Mouse (Mus musculus) Patski (cell line): Measurements from ENCODE around the gene Tbcb. TPM values are rescaled to one million over a fixed set of nuclear protein-coding genes. Genes with fewer than 3 reads are reported as not detected.
"Not testable (repeated sequence)": the region's sequence is repeated elsewhere in the genome, so short reads cannot be mapped to it uniquely, and the experiment has no call there.

Experiments
- ATAC-seq: fragments of 100-300 bp; one replicate; pipeline ENCODE4 v1.8.0; 2021
- CTCF ChIA-PET: fragments of 350-600 bp; sonication (Branson Sonifier 250); formaldehyde crosslinking; loops from one replicate; lab custom pipeline; 2022; ENCODE audit warnings: inconsistent platforms; lab: Charles Lee
- POLR2A ChIA-PET: fragments of 350-600 bp; sonication (Branson Sonifier 250); formaldehyde crosslinking; loops from one replicate; lab custom pipeline; 2022; ENCODE audit warnings: antibody characterized with exemption, inconsistent platforms; lab: Charles Lee
- DNase-seq: peaks from one replicate; pipeline ENCODE4 v3.0.0-alpha.2; 2011; ENCODE audit warnings: low read depth, low spot score
- H3K27me3 ChIP-seq: fragments of 371-371 bp; one replicate; pipeline ENCODE4 v1.5.1; 2021
- CTCF ChIP-seq: fragments of 100-300 bp; IDR thresholded peaks from one replicate; pipeline ENCODE4 v1.5.1; 2021
- in situ Hi-C: fragments of 300-500 bp; cut with MboI; formaldehyde crosslinking; loops from 3 replicates; pipeline ENCODE4 v1.11.1; 2018; ENCODE audit warnings: low pct_unique_long_range_greater_than_20kb, mixed read lengths
- polyA plus RNA-seq: library from polyadenylated mRNA; unstranded; gene quantifications from one replicate; pipeline ENCODE4 v1.2.3, GENCODE M21; 2021

Tbcb gene
- polyA plus RNA-seq, 1 experiment from 2014 or later: 87.4 TPM

- H3K27me3 ChIP-seq: no peaks in the 10 kb centered on the region
- in situ Hi-C loops: no loop called here
- ATAC-seq (no peak), DNase-seq (no peak)
- POLR2A ChIA-PET: no interaction called here
- CTCF ChIA-PET: no interaction called here
- TF ChIP-seq CTCF: no peak
Observed at GRCm38 (mm10) chr7:30224206-30224605, 7.9 kb downstream of the Tbcb start.

- CTCF ChIA-PET: no interaction called here
- no peak for ATAC-seq
- no peak for DNase-seq
- in situ Hi-C loops: no loop called here
- no peak for TF ChIP-seq CTCF
- POLR2A ChIA-PET: no interaction called here
- no peaks in the 10 kb centered on the region for H3K27me3 ChIP-seq
Observed at GRCm38 (mm10) chr7:30222205-30222604, 9.9 kb downstream of the Tbcb start.

DNA sequence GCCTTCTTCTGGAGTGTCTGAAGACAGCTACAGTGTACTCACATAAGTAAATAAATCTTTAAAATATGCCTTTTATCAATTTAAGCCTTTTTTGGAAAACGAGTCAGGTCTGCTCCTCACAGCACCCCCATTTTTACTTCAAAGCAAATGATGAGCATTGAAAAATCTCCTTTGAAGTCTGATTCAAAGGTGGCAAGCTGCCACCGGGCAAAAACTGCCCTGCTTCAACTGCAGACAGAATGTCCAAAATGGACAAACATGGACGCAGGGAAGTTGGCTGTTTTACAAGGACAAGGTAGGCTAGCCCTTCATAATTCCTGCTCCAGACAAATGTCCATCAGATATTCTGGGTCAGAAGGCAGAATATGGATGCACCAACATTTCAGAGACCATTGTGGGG, 10.6 kb downstream of the Tbcb start:
- POLR2A ChIA-PET: no interaction called here
- H3K27me3 ChIP-seq: no peaks in the 10 kb centered on the region
- DNase-seq (no peak), ATAC-seq (no peak)
- TF ChIP-seq CTCF: no peak
- in situ Hi-C loops: no loop called here
- CTCF ChIA-PET: no interaction called here

DNA sequence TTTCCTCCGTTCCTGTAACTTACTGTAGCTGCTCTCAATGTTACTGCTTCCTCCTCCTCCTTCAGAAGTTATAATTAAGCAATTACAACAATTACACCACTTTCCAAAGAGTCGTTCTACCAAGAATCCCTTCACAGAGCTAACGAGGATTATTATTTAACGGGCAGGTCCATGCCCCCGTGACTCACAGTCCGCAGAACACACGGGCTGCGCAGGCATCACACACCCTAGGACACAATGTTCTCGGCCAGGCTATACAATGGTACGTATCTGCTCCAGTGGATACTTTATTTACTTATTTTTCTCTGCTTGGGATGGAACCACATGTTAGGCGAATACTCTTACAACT, 12.1 kb downstream of the Tbcb start:
- DNase-seq: no peak
- ChIA-PET POLR2A (interaction anchor here (1.4 kb wide), 1 partner anchor 15 kb away, joined by 3 read pairs; no protein-coding TSS in a partner anchor), CTCF (interaction anchor here (1.2 kb wide), 2 partner anchors 11 to 16 kb away, joined by 3 to 4 read pairs; no protein-coding TSS in a partner anchor)
- TF ChIP-seq CTCF: no peak
- H3K27me3 ChIP-seq: no peaks in the 10 kb centered on the region
- in situ Hi-C loops: no loop called here
- no peak for ATAC-seq

GRCm38 (mm10) chr7:30219293-30220007, 12.6 kb downstream of the Tbcb start:
- POLR2A ChIA-PET: interaction anchor here (1.4 kb wide), 1 partner anchor 15 kb away, joined by 3 read pairs; no protein-coding TSS in a partner anchor

DNA sequence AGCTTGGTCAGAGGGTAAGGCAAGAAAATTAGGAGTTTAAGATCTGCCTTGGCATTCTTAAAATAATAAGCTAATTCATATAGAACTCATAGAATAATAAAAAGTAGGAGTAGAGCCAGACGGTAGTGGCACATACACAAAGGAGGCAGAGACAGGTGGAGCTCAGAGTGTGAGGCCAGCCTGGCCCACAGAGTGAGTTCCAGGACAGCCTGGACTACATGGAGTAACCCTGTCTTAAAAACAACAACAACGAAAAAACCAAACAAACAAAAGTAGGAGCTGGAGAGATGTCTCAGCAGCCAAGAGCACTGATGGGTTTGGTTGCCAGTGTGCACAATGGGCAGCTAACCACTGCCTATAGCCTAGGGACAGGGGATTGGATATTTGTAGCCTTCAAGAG, 14.8 kb downstream of the Tbcb start:
- TF ChIP-seq CTCF: no peak
- H3K27me3 ChIP-seq: no peaks in the 10 kb centered on the region
- POLR2A ChIA-PET: interaction anchor here (1.1 kb wide), 1 partner anchor 12 kb away, joined by 3 read pairs; no protein-coding TSS in a partner anchor
- in situ Hi-C loops: no loop called here
- DNase-seq (no peak), ATAC-seq (no peak)
- CTCF ChIA-PET: interaction anchor here (0.7 to 4.1 kb wide), 16 partner anchors 8 to 205 kb away, joined by 3 to 34 read pairs (median 4); partner anchors contain the start of genes Capns1, Polr2i and Wdr62

More at GRCm38 (mm10) chr7:30219293-30220007, 12.6 kb downstream of the Tbcb start:
- ATAC-seq (no peak), DNase-seq (no peak)
- no peaks in the 10 kb centered on the region for H3K27me3 ChIP-seq
- no peak for TF ChIP-seq CTCF
- in situ Hi-C loops: no loop called here
- CTCF ChIA-PET: interaction anchor here (1.2 kb wide), 1 partner anchor 11 kb away, joined by 4 read pairs; no protein-coding TSS in a partner anchor

DNA sequence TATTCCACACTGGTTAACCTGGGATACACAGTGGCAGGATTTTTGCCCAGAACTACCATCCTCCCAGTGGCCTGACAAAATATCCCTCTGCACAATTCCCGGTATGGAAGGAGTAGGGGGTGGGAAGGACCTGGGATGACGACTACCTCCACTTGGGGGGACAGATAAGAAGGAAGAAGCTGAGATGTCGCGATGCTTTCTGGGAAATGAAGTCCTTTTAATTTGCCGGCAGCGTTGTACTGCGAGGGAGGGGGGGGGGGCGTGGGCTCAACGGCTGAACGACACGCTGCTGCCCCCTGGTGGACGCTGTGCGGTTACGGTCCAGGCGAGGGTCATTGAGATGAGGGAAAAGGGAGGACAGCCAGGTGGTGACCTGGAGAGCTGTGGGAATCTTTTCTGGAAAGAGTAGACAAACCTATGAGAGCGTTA, 15.3 kb downstream of the Tbcb start:
- POLR2A ChIA-PET: no interaction called here
- H3K27me3 ChIP-seq: no peaks in the 10 kb centered on the region
- CTCF ChIA-PET: interaction anchor here (0.7 to 4.1 kb wide), 14 partner anchors 9 to 204 kb away, joined by 3 to 34 read pairs (median 4); partner anchors contain the start of genes Capns1, Polr2i and Wdr62
- ATAC-seq (peak; percentile 57), DNase-seq (no peak)
- TF ChIP-seq CTCF: peak; percentile 75
- in situ Hi-C loops: no loop called here

- POLR2A ChIA-PET: no interaction called here
- no peak for TF ChIP-seq CTCF
- no peaks in the 10 kb centered on the region for H3K27me3 ChIP-seq
- ATAC-seq (no peak), DNase-seq (no peak)
- CTCF ChIA-PET: interaction anchor here (1.8 to 4.1 kb wide), 2 partner anchors 11 to 40 kb away, joined by 5 to 34 read pairs; no protein-coding TSS in a partner anchor
- in situ Hi-C loops: no loop called here
Observed at GRCm38 (mm10) chr7:30215875-30216274, 16.2 kb downstream of the Tbcb start.

DNA sequence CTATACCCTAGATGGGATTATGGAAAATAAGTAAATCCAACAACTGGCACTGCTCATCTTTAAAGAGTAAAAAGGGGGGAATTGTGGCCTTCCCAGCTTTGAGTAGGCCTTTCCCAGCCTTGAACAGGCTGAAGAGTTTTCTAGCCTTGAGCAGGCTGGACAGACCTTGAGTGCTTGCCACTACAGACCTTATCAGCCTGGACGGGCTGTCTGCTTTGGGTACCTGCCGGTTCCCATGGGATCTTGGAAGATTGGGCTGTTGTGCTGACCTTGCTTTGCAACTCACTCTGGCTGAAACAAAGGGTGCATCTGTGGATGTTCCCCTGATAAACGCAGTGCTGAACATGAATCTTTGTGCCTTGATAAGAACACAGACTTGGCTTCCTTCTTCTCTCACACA, 18.2 kb downstream of the Tbcb start:
- in situ Hi-C loops: loop anchor here (5.0 kb wide), 1 partner anchor 42 kb away; no protein-coding TSS in a partner anchor
- peaks cover under 1% of the 10 kb centered on the region for H3K27me3 ChIP-seq
- DNase-seq: no peak
- POLR2A ChIA-PET: no interaction called here
- CTCF ChIA-PET: no interaction called here
- ATAC-seq: no peak
- no peak for TF ChIP-seq CTCF

DNA sequence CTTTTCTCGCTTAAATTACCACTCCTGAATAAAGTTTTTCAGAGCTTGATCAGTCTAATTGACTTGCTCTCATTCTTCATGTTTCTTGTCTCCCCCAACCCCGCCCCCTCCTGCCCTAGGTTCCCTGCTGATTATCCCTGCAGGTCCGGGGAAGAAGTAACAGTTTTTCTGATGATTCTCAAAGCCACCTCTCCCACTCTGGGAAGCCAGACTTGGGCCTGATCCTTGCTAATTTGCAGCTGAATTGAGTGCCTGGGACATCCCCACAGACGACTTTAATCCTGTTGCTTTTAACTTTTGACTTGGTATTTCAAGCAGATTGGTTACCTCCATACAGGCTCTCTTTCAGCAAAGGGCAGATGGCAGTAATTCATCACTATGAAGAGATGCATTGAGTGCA, 21.0 kb downstream of the Tbcb start:
- ChIA-PET CTCF (no interaction called here), POLR2A (no interaction called here)
- no peak for ATAC-seq
- TF ChIP-seq CTCF: no peak
- DNase-seq: no peak
- H3K27me3 ChIP-seq: peaks cover 5% of the 10 kb centered on the region
- in situ Hi-C loops: loop anchor here (5.0 kb wide), 1 partner anchor 39 kb away; no protein-coding TSS in a partner anchor

DNA sequence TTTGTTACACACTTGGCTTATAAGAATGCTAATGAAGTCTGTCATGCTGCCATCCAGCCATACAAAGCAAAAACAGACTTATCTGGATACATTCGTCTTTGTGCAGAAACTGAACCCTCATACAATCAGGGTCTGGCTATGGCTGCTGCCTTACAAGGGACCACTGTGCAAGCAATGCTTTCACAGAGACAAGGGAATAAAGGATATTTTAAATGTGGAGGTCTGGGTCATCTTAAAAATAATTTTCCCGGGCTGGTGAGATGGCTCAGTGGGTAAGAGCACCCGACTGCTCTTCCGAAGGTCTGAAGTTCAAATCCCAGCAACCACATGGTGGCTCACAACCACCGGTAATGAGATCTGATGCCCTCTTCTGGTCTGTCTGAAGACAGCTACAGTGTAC, 25.7 kb downstream of the Tbcb start:
- DNase-seq, in situ Hi-C loops, POLR2A ChIA-PET, ATAC-seq, H3K27me3 ChIP-seq: not testable (repeated sequence)
- TF ChIP-seq CTCF: peak; percentile 24
- CTCF ChIA-PET: interaction anchor here (0.8 to 4.3 kb wide), 4 partner anchors 10 to 32 kb away, joined by 3 to 34 read pairs (median 18); no protein-coding TSS in a partner anchor
